Mouse (Mus musculus) embryonic stem cell, embryonic (primary cell): ENCODE measurements around the gene Dand5.

Source experiments
- CTCF ChIA-PET, 4 experiments: fragments of 300-600 bp in 2 of 4; fragments of 350-600 bp in 2 of 4; sonication (Branson Sonifier 250); formaldehyde crosslinking; loops; one replicate each; lab custom pipeline; 2022; ENCODE audit warnings: inconsistent platforms in 2 of 4; lab: Charles Lee
- POLR2A ChIA-PET, 4 experiments: fragments of 300-600 bp in 2 of 4; fragments of 350-600 bp in 2 of 4; sonication (Branson Sonifier 250); formaldehyde crosslinking; loops; one replicate each; lab custom pipeline; 2022; ENCODE audit warnings: antibody characterized with exemption in 4 of 4, inconsistent platforms in 1 of 4; lab: Charles Lee

Dand5 gene

GRCm38 (mm10) chr8:84775105-84775591 lies 47.5 kb downstream of the Dand5 start:
- ChIA-PET POLR2A (interaction anchor here (0.6 to 2.7 kb wide), 15 partner anchors 9 to 115 kb away, joined by 3 to 12 read pairs (median 3); partner anchors contain the start of genes Nacc1 (in 1 of the 4) and Rad23a (in 1 of the 4)), CTCF (interaction anchor here in 3 of 4 experiments (0.8 to 2.1 kb wide), 8 partner anchors 12 to 87 kb away, joined by 3 to 10 read pairs (median 4); partner anchors contain the start of gene Nacc1 (in 1 of the 3))

GRCm38 (mm10) chr8:84774473-84774911 lies 48.1 kb downstream of the Dand5 start:
- ChIA-PET POLR2A (interaction anchor here (0.6 to 2.7 kb wide), 20 partner anchors 9 to 818 kb away, joined by 3 to 12 read pairs (median 4); partner anchors contain the start of gene Nacc1 (in 1 of the 4)), CTCF (interaction anchor here (0.6 to 2.1 kb wide), 12 partner anchors 16 to 234 kb away, joined by 3 to 10 read pairs (median 3); no protein-coding TSS in a partner anchor)

DNA sequence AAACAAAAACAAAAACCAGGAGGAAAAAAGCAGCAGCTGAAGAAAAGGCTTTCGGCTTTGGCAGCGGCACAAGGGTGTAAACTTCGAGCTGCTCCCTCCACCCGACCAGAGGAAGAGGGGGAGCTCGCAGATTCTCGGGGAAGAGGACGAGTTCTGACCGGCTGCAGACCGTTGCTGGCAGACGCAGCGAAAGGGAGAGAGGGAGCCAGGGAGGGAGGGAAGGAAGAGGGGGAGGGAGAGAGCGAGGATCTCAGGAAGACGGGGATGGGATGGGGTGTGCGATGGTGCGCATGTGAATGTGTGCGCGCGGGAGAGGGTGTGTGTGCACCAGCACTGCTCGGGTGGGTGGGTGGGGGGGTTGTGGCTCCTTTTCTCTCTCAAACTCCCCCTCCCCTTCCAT lies 48.8 kb downstream of the Dand5 start:
- ChIA-PET CTCF (interaction anchor here (0.6 to 2.1 kb wide), 7 partner anchors 13 to 65 kb away, joined by 3 to 5 read pairs (median 3); no protein-coding TSS in a partner anchor), POLR2A (interaction anchor here in 3 of 4 experiments (0.5 to 1.6 kb wide), 11 partner anchors 9 to 771 kb away, joined by 3 to 9 read pairs (median 3); partner anchors contain the start of genes Calr (in 1 of the 3) and G430095P16Rik (in 1 of the 3))

DNA sequence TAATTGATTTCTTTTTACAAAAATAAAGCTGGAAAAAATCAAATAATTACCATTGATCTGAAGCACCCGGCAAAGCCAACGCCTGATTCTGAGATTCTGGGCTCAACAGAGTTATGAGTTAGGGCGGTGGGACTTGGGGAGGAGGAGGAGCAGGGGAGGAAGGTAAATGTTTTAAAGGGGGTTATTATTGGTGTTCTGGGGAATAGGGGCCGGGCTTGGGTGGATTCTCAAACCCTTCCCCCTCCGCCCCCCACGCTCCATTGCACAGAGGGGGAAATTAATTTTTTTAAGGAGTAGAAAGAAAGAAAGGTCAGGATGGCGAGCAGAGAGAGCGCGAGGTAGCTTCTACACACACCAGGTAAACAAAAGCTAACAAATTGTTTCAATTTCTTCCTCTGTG lies 49.3 kb downstream of the Dand5 start:
- ChIA-PET POLR2A (interaction anchor here in 3 of 4 experiments (0.6 to 1.6 kb wide), 11 partner anchors 9 to 771 kb away, joined by 3 to 9 read pairs (median 3); partner anchors contain the start of genes Calr (in 1 of the 3) and G430095P16Rik (in 1 of the 3)), CTCF (interaction anchor here (0.6 to 1.5 kb wide), 8 partner anchors 13 to 65 kb away, joined by 3 to 4 read pairs (median 3); no protein-coding TSS in a partner anchor)

DNA sequence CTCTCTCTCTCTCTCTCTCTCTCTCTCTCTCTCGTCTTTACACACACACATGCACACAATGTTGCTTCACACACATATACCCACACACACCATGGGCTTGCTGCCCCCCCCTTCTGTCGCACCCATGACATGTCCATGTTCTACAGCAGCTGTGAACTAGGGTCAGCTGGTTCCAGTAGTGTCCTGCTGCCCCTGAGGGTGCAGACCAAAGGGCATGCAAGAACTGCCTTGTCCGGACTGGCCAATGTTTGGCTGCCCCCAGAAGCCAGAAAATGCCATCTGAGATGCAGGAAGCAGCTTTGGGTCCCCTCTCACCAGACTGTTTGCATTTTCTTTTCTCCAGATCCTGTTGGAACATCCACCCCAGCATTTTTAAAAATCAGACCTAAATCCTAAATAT lies 50.0 kb downstream of the Dand5 start:
- ChIA-PET CTCF (interaction anchor here (0.6 to 1.5 kb wide), 8 partner anchors 14 to 342 kb away, joined by 3 to 12 read pairs (median 4); no protein-coding TSS in a partner anchor), POLR2A (interaction anchor here (0.5 to 1.3 kb wide), 11 partner anchors 8 to 181 kb away, joined by 3 to 9 read pairs (median 3); partner anchors contain the start of gene Calr (in 1 of the 4))

GRCm38 (mm10) chr8:84771941-84772378 lies 50.7 kb downstream of the Dand5 start:
- CTCF ChIA-PET: interaction anchor here (0.5 to 1.5 kb wide), 8 partner anchors 34 to 341 kb away, joined by 3 to 12 read pairs (median 5); no protein-coding TSS in a partner anchor
- POLR2A ChIA-PET: interaction anchor here in 3 of 4 experiments (0.5 to 1.3 kb wide), 8 partner anchors 13 to 181 kb away, joined by 3 to 4 read pairs (median 3); no protein-coding TSS in a partner anchor

DNA sequence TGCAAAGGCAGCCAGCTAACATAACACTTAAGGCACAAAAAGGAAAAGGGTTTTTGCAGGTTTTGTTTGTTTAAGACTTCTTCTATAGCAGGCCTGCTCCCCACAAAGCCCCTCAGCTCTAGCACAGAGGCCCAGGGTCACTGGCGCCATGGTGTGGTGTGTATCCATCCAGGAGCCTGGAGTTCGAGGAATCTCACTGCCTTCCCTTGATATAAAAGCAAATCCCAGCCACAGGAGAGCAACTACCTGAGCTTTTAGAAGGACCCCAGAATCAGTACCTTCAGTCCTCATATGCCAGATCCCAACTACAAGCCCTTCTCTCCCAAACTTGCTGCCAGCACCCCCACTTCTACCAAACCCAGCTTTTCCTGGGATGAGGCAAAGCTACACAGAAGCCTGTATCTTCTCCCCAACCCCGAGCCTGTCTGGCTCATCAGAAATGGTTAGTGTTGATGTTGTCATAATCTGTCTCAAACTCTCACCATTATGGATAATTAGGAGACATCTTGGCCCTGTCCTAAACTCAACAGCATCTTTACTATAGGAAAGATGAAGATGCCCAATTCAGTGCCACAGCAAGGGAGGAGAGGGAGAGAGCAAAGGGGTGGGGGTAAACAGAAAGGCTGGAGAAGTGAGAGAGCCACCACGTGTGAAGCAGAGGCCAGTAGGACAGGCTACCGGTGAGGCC lies 51.5 kb downstream of the Dand5 start:
- POLR2A ChIA-PET: interaction anchor here in 3 of 4 experiments (0.5 to 1.8 kb wide), 7 partner anchors 9 to 259 kb away, joined by 3 to 4 read pairs (median 4); no protein-coding TSS in a partner anchor
- CTCF ChIA-PET: interaction anchor here in 3 of 4 experiments (0.5 to 1.6 kb wide), 7 partner anchors 12 to 114 kb away, joined by 3 to 7 read pairs (median 4); no protein-coding TSS in a partner anchor

DNA sequence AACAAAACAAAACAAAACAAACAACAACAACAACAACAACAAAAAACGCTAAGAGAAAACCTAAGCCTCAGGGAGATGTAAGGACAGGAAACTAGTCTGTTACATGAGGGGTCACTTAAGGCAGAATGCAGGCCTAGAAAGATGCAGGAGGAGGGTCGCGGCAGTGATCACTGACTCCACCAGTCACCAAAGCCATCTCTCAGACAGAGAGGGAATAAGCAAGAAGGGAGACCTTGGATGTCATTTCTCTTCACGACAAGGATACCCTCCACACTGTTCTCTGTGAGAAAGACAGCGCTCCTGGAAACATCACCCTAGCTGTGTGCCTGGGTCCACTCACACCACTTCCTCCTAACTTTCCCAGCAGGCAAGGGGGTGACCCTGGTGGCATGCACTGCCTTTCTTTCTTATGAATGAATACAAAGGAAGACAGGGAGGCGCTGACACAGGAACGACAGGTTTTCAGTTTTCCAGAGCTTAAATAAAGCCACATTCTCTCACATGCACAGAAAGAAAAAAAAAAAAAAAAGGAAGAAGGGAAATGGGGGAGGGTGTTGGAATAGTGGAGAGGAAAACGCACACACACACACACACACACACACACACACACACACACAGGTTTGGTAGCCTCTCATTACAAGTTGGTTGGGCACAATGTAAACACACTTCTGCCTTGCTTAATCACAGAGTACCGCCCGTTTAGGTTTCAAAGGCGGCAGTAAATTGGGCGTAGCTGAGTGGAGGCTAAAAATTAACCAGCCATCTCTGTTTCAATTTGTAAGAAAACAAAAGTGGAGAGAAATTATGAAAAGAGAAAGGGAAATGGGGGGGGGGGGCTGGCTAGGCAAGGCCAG lies 52.3 kb downstream of the Dand5 start:
- POLR2A ChIA-PET: interaction anchor here (0.5 to 1.8 kb wide), 12 partner anchors 8 to 1332 kb away, joined by 3 to 4 read pairs (median 3); no protein-coding TSS in a partner anchor
- CTCF ChIA-PET: interaction anchor here (0.5 to 1.6 kb wide), 14 partner anchors 9 to 488 kb away, joined by 3 to 10 read pairs (median 4); no protein-coding TSS in a partner anchor

GRCm38 (mm10) chr8:84769324-84769723 lies 53.3 kb downstream of the Dand5 start:
- POLR2A ChIA-PET: interaction anchor here in 2 of 4 experiments (0.6 to 1.4 kb wide), 5 partner anchors 9 to 37 kb away, joined by 3 to 4 read pairs (median 3); no protein-coding TSS in a partner anchor
- CTCF ChIA-PET: interaction anchor here in 2 of 4 experiments (0.7 to 1.6 kb wide), 2 partner anchors 46 kb away, joined by 3 to 4 read pairs; no protein-coding TSS in a partner anchor

- POLR2A ChIA-PET: interaction anchor here in 2 of 4 experiments (0.6 to 1.4 kb wide), 3 partner anchors 12 to 36 kb away, joined by 3 read pairs; no protein-coding TSS in a partner anchor
- CTCF ChIA-PET: no interaction called here
Observed at GRCm38 (mm10) chr8:84768343-84769095, 54.1 kb downstream of the Dand5 start.

DNA sequence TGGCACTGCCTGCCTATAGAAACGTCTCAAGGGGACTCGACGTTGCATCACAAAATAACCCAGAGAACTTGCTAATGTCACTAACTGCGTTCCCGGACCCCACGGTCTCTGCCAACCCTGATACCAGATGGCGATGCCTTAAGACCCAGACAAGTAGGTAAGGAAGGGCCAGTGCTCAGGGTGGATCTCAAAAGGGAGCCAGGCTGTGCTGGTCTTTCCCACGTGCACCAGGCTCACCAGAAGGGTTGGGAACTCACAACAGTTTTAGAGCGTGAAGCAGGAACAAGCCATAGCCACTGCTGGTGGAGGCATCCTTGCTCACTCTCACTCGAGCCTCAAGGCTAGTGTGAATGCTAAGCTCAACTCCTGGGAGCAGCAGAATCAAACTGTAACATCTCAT lies 55.4 kb downstream of the Dand5 start:
- CTCF ChIA-PET: no interaction called here
- POLR2A ChIA-PET: interaction anchor here in 2 of 4 experiments (0.7 to 1.5 kb wide), 2 partner anchors 11 to 16 kb away, joined by 3 to 4 read pairs; no protein-coding TSS in a partner anchor

DNA sequence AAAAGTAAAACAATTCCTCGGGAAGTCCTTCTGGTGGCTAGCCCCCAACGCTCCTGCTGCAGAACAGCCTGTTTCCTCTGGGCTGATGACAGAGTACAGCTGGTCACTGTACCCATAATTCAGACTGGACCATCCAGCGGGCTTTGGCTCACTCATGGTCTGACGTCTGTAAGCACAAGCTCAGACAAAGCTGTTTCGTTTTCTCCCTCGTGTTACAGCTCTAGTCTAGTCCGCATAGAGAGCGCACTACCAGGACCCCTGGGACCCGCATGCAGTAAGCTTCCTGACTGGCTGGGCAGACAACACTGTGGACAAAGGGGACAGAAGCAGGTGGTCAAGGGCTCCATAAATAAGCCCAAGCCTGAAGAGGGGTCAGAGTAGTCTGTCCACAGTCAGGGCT lies 56.2 kb downstream of the Dand5 start:
- ChIA-PET POLR2A (interaction anchor here in 3 of 4 experiments (0.5 to 2.0 kb wide), 10 partner anchors 8 to 40 kb away, joined by 3 to 8 read pairs (median 4); no protein-coding TSS in a partner anchor), CTCF (interaction anchor here in 2 of 4 experiments (0.6 to 1.2 kb wide), 2 partner anchors 29 to 61 kb away, joined by 3 to 6 read pairs; no protein-coding TSS in a partner anchor)

DNA sequence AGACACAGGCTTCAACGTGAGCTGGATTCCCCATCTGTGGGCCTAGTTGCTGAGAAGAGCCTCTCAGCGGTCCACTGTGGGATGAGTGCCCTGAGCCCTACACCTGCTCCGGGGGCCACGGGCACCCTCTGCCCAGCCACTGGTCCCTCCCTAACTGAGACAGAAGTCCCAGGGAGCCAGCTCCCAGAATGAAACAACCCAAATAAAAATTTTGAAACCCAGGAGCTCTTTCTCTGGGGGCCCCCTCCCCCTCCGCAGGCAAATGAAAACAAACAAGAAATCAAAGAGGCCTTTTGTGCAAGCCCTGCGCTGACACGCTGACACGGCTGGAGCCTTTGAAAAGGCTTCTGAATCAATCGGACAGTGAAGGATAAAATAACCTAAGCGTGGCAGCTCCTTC lies 57.0 kb downstream of the Dand5 start:
- CTCF ChIA-PET: interaction anchor here in 1 of 4 experiments (0.6 to 1.2 kb wide), 2 partner anchors 28 to 168 kb away, joined by 3 read pairs; no protein-coding TSS in a partner anchor

More for the DNA sequence above, 57.0 kb downstream of the Dand5 start:
- POLR2A ChIA-PET: interaction anchor here in 2 of 4 experiments (0.8 to 2.3 kb wide), 8 partner anchors 8 to 40 kb away, joined by 3 to 9 read pairs (median 4); no protein-coding TSS in a partner anchor
